Mouse (Mus musculus) adrenal gland, adult 2 months (tissue): ENCODE results near the gene Lonp1. TPM values are rescaled to one million over a fixed set of nuclear protein-coding genes. Genes with fewer than 3 reads are reported as not detected.

Experiments
- DNase-seq: peaks from one replicate; pipeline ENCODE4 v3.0.0; 2021
- polyA plus RNA-seq: library from polyadenylated mRNA; depleted of rRNA; stranded (reverse); fragments of >200 nt; gene quantifications from 2 replicates; pipeline ENCODE4 v1.2.3, GENCODE M21; 2012; rRNA removed
- total RNA-seq, 2 experiments: library from RNA; stranded (reverse); gene quantifications; 2 replicates each; pipeline ENCODE4 v1.2.3; 2021

Gene Lonp1
- total and polyA plus RNA-seq, 3 experiments: 549 to 571 (median 560) TPM

DNA sequence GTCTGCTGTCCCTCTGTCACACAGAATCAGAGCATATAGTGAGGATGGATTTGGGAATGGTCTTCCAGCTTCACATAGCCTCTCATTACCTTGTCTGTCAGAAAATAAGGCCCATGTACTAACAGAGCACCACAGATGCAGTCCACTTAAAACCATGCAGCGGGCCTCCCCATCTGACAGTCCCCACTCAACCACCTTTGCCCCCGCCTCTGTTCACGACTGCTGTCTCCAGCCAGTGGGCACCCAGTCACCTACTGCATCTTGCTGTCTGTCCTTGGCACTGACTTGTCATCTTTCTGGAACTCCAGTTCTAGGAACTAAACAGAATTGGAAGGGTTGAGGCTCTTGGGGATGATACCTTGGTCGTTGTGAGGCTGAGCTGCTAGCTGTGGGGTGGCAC is 37.8 kb downstream of the Lonp1 start:
- DNase-seq: no peak

DNA sequence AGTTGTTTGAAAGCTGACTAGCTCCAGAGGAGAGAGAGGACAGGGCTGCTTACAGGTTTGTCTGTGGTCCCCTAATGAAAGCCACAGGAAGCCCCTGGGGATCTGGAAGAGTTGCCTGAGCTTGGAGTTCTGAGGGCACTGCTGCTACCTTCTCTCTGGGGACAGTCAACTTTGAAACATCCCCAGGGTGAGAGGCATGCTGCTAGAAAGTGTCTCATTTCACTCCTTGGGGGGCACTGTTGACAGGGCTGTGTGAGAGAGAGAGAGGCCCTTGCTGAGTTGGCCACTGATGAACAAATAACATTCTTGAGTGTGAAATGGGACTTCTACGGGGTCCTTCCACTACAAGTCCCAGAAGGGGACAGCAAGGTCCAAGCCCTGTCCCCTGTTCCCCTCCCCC is 38.9 kb downstream of the Lonp1 start:
- no peak for DNase-seq

DNA sequence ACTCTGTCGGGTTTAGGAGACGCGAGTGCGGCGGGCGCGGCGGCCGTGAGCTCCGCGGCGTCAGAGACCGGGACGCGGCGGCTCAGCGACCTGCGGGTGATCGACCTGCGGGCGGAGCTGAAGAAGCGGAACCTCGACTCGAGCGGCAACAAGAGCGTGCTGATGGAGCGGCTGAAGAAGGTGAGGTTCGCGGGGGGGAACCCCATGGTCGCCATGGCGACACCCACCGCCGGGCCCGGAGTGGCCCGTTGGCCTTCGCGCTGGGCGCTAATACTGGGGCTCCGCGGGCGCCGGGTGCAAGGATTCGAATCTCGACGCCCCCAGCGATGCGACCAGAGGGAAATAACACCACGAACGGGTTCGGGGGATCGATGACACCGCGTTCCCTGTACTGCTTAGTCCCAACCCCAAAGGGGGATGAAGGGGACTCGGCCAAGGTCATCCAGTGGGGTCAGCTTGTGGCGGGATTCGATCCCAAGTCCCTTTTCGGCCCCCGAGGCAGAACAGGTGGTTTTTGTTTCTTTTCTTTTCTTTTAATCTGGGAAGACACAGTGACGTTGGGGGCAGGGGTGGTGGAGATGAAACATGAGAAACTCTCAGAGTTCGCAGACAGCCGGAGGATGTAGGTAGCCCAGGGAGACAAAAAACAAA is 41.4 kb downstream of the Lonp1 start:
- peak; percentile 75 for DNase-seq

DNA sequence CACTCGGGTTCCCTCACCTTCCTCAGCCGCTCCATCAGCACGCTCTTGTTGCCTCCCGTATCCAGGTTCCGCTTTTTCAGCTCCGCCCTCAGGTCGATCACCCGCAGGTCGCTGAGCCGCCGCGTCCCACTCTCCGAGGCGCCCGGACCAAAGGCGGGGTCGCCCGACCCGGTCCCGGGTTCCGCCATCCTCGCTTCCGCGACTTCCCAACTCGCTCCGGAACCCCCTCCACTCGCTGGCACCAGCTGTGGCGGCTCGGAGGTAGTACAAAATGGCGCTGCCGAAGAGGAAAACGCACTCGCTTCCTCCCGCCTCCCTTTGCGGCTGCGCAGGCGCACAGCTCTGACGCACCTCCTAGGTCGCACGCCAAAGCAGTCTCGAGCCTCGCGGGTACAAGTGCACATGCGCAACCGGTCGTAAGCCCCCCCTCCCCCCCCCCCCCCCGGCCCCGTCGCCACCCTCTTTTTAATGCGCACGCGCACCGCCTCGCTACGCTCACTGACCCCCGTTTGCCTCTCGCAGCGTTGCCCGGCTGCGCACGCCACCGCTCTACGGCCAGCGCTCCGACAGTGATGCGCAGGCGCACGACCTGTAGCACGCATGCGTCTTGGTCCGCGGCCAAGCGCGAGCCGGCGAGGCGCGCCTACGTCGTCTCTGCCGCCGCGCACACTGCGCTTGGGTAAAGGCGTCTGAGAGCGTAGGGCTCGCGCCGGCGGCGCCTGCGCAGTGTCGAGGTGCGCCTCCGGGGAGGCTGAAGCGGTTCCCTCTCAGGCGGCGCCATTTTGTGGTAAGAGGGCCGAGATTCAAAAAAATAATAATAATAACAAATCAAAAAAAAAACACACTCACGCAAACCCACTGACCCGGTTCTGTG is 42.2 kb downstream of the Lonp1 start, which contains the start of the genes Safb2 and Safb:
Safb2 (minus strand) TSS at position 329 of the 874 bp plus-strand sequence.
Safb (plus strand) TSS at position 569 of the 874 bp plus-strand sequence.
- DNase-seq: peak; percentile 100

DNA sequence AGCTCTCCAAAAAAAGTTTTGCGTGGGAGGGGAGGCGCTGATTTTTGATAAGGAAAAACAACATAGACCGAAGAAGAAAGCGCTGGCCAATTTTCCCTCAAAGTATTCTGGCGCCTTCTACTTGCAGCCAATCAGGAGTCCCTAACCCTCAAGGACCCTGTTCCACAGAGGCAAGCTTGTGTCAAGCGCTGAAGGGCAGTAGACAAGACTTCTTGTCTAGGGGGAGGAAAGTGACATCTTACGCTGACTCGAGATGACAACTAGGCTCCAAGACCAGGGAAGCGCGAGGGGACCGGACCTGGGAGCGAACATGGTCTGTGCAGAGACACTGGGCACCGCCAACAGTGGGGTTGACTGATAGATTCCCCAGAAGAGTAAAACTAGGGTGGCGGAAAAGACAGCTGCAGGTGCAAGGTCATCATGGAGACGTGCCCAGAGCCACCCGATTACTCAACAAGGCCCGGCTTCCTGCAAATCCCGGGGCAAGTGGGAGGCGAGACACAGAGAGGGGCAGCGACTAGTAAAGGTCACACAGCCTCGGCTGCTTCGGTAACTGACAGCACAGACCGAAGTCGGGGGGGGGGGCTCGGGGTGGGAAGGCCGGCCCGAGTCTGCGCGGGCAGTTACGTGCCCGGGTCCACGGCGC is 43.0 kb downstream of the Lonp1 start:
- peak; percentile 72 for DNase-seq

DNA sequence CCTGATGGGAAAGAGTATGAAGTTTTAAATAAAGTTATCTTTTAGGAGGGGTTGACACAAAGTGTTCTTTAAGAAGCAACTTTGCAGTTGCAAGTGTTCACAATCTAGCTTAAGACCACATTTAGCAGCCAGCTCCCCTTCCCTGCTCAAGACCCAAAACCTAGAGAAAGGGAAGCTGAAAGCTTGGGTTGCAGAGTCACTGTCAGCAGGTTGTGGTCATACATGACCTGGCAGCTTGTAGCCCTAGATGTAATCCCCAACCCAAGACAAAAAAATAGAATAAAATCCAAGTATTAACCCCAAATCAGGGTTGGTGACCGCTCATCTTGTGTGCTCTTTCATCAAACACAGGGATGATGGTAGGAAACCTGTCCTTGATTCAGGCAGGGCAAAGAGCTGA is 43.6 kb downstream of the Lonp1 start:
- no peak for DNase-seq

DNA sequence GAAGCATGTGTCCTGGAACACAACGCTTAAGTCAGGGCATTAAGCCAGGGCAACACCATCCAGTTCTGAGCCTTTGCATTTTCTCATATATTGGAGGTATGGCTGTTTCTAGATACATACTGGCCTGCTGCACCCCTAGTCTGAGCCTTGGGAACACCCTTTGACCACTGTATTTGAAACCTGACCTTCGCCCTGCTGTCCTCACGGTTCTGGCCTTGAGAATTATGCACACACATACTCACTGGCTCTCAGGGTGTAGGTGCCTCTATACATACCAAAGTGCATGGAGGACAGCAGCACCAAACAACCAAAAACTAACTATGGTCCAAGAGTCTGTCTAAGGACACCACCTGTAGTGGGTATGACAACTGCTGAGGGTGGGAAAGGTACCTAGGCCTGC is 53.7 kb downstream of the Lonp1 start:
- no peak for DNase-seq

DNA sequence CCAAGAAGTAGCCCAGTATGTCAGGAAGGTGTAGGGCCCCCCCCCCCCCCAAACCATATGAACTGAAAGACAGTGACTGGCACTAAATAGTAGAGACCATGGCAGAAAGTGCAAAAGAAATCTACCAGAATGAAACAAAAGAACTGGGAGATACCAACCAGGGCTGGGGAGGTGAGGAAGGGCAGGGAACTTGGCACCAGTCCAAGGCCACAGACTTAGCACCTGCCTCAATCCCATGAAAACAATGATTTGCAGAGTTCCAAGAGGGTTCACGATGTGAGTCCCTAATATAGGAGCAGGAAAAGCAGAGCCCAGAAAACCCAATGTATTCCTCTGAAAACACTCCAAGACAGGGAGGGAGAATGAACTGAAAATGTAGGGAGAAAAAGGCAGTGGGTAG is 54.5 kb downstream of the Lonp1 start:
- no peak for DNase-seq

DNA sequence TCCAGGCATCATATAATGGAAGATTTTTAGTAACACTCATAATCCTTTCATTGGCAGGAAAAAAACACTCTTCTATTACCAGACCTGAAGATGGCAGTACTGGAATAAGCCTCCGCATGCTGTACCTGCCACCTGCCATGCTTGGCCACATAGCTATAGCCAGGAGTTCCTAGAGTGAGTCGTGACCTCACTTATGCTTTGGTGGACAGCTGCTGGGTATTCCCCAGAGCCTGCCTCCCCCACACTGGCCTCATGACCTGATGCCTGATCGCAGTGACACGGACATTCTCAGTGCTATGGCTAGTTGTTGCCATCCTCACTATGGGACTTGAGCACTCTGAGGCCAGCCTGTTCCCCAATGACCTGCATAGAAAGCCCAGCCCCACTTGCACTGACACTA is 56.4 kb downstream of the Lonp1 start:
- no peak for DNase-seq

DNA sequence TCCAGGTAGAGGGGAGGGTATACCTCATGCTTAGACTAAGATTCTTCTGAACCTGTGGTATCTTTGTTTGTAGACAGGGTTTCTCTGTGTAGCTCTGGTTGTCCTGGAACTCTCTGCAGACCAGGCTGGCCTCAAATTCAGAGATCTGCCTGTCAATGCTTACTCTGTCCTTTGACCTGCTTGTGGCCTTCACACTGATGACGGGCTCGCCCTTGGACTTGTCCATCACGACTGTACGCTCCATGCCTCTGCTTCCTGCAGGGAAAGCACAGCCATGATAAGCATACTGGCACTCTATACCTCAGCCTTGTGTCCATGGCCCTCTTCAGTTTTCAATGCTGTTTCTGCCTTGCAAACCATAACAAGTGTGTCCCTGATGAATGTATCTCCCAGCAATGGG is 59.3 kb downstream of the Lonp1 start:
- DNase-seq: peak; percentile 55

DNA sequence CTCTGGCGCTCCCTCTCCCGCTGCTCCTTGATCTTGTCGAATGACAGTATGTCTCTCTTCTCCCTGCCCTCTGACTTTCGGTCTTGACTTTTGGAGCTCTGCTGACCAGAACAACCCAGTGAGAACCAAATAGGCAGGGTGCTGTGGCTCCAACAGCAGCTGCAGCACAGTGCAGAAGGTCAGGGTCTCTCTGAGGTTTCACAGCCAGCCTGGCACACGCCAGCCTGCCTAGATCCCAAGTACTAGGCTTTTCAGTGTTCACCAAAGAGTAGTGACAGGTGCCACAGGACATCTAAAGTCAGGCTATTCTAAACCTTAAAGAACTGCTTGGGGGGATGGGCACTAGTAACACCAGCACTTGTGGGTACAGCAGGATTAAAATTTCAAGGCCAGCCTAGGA is 59.8 kb downstream of the Lonp1 start:
- DNase-seq: peak; percentile 54

DNA sequence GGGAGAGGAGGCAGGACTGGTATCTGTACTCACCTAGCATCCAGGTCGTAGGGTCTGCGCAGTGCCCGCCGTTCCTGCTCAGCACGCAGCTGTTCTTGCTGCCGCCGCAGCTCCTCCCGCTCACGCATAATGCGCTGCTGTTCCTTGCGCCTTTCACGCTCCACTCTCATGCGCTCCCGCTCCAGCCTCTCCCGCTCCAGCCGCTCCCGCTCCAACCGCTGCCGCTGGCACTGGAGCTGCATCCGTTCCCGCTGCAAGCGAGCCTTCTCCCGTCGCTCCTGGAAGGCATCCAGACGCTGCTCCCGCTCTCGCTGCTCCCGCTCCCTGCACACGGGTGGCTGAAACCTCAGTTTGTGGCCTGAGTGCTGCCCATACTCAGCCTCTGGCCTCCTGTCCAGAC is 60.4 kb downstream of the Lonp1 start:
- DNase-seq: no peak

Other genes starting within 250 kb of the Lonp1 start
- 100 to 1,000 TPM; 149 to 249 TPM for gene Ptprs, start 150.4 kb downstream of the Lonp1 start, total RNA-seq
- 573 and 605 TPM in 2 replicates for gene Ptprs, start 150.4 kb downstream of the Lonp1 start, polyA plus RNA-seq
- not detected for gene Znrf4, start 114.5 kb downstream of the Lonp1 start, total RNA-seq
- gene Znrf4, start 114.5 kb downstream of the Lonp1 start, polyA plus RNA-seq: not detected in 2 replicates
- gene Gm20219, start 72.5 kb downstream of the Lonp1 start, total RNA-seq: under 1 TPM; 0.31 to 0.98 TPM
- gene Gm20219, start 72.5 kb downstream of the Lonp1 start, polyA plus RNA-seq: 2.6 and 3.0 TPM in 2 replicates
- 100 to 1,000 TPM in 1 of 2 experiments, 10 to 100 TPM in 1; 82.8 to 119 TPM for gene Safb2, start 42.3 kb downstream of the Lonp1 start, total RNA-seq
- gene Safb2, start 42.3 kb downstream of the Lonp1 start, polyA plus RNA-seq: 65.4 and 89.2 TPM in 2 replicates
- gene Safb, start 42.1 kb downstream of the Lonp1 start, total RNA-seq: 100 to 1,000 TPM in 1 of 2 experiments, 10 to 100 TPM in 1; 87.4 to 126 TPM
- gene Safb, start 42.1 kb downstream of the Lonp1 start, polyA plus RNA-seq: 77.8 and 121 TPM in 2 replicates
- 100 to 1,000 TPM; 317 to 361 TPM for gene 2410015M20Rik, start 17.1 kb downstream of the Lonp1 start, total RNA-seq
- 98.0 and 117 TPM in 2 replicates for gene 2410015M20Rik, start 17.1 kb downstream of the Lonp1 start, polyA plus RNA-seq
- gene Rpl36, start 13.5 kb downstream of the Lonp1 start, total RNA-seq: 100 to 1,000 TPM; 720 to 828 TPM
- 1,273 and 1,721 TPM in 2 replicates for gene Rpl36, start 13.5 kb downstream of the Lonp1 start, polyA plus RNA-seq
- 1 to 10 TPM; 1.1 to 6.6 TPM for gene Catsperd, start 1.3 kb upstream of the Lonp1 start, total RNA-seq
- 1.4 and 1.9 TPM in 2 replicates for gene Catsperd, start 1.3 kb upstream of the Lonp1 start, polyA plus RNA-seq
- 10 to 100 TPM; 64.3 to 77.8 TPM for gene Ranbp3, start 46.4 kb upstream of the Lonp1 start, total RNA-seq
- 82.4 and 97.1 TPM in 2 replicates for gene Ranbp3, start 46.4 kb upstream of the Lonp1 start, polyA plus RNA-seq
- 100 to 1,000 TPM; 263 to 339 TPM for gene Ndufa11, start 90.9 kb upstream of the Lonp1 start, total RNA-seq
- 862 and 877 TPM in 2 replicates for gene Ndufa11, start 90.9 kb upstream of the Lonp1 start, polyA plus RNA-seq
- gene Vmac, start 91.1 kb upstream of the Lonp1 start, total RNA-seq: 10 to 100 TPM; 26.8 to 31.6 TPM
- gene Vmac, start 91.1 kb upstream of the Lonp1 start, polyA plus RNA-seq: 50.2 and 57.3 TPM in 2 replicates
- gene Nrtn, start 130.6 kb upstream of the Lonp1 start, total RNA-seq: 1 to 10 TPM; 3.2 to 3.9 TPM
- gene Nrtn, start 130.6 kb upstream of the Lonp1 start, polyA plus RNA-seq: 53.9 and 64.0 TPM in 2 replicates
- 10 to 100 TPM; 30.0 to 36.2 TPM for gene Dus3l, start 137.9 kb upstream of the Lonp1 start, total RNA-seq
- 104 and 121 TPM in 2 replicates for gene Dus3l, start 137.9 kb upstream of the Lonp1 start, polyA plus RNA-seq
- gene Prr22, start 143.4 kb upstream of the Lonp1 start, total RNA-seq: under 1 TPM; 0.43 to 0.73 TPM
- gene Prr22, start 143.4 kb upstream of the Lonp1 start, polyA plus RNA-seq: 4.7 and 5.6 TPM in 2 replicates
- 1 to 10 TPM; 5.7 to 7.8 TPM for gene Rfx2, start 204.1 kb upstream of the Lonp1 start, total RNA-seq
- gene Rfx2, start 204.1 kb upstream of the Lonp1 start, polyA plus RNA-seq: 12.3 and 13.4 TPM in 2 replicates
- gene Acsbg2, start 247.6 kb upstream of the Lonp1 start, total RNA-seq: under 1 TPM; 0.20 to 0.59 TPM
- 0.09 and 0.11 TPM in 2 replicates for gene Acsbg2, start 247.6 kb upstream of the Lonp1 start, polyA plus RNA-seq
- gene 1700061G19Rik, start 248.6 kb upstream of the Lonp1 start, total RNA-seq: 1 to 10 TPM; 2.7 to 5.1 TPM
- gene 1700061G19Rik, start 248.6 kb upstream of the Lonp1 start, polyA plus RNA-seq: 0.07 and 0.13 TPM in 2 replicates